Mouse (Mus musculus) bone marrow, adult 2 months (tissue): Measurements from ENCODE around the gene 4933424G06Rik. TPM values are rescaled to one million over a fixed set of nuclear protein-coding genes. Genes with fewer than 3 reads are reported as not detected.

Experiments
- H3K27ac ChIP-seq: fragments of 200-500 bp; 2 replicates; pipeline ENCODE4 v1.5.1; 2012; ENCODE audit warnings: low read depth, mild to moderate bottlenecking, control low read depth, inconsistent platforms, low read length; ENCODE audit not compliant: control insufficient read depth, poor library complexity, insufficient read depth
- H3K4me1 ChIP-seq: fragments of 200-500 bp; 2 replicates; pipeline ENCODE4 v1.6.1; 2011; ENCODE audit warnings: low read length; ENCODE audit not compliant: control insufficient read depth, insufficient read depth
- H3K4me3 ChIP-seq: fragments of 200-500 bp; replicated peaks from 2 replicates; pipeline ENCODE3; 2011; ENCODE audit warnings: mild to moderate bottlenecking, low read depth, low read length, control low read depth; ENCODE audit not compliant: control insufficient read depth
- CTCF ChIP-seq: fragments of 200-500 bp; IDR thresholded peaks from 2 replicates; pipeline ENCODE4 v1.5.1; 2011; ENCODE audit warnings: low read length, control low read depth; ENCODE audit not compliant: control insufficient read depth, insufficient read depth
- POLR2A ChIP-seq: fragments of 200-500 bp; IDR thresholded peaks from 2 replicates; pipeline ENCODE4 v1.6.1; 2011; ENCODE audit warnings: low read depth, mild to moderate bottlenecking, control low read depth, low read length, borderline replicate concordance; ENCODE audit not compliant: control insufficient read depth
- WGBS: fragments of 180-500 bp; shearing (Covaris S2); methylation state at CpG from one replicate; pipeline ENCODE4 v1.1.7; 2018; 5-methylcytosine and 5-hydroxymethylcytosine counted together
- polyA plus RNA-seq: library from polyadenylated mRNA; stranded (reverse); fragments of >200 nt; gene quantifications from 2 replicates; pipeline ENCODE4 v1.2.4, GENCODE M21; 2011; ENCODE audit warnings: low replicate concordance; ENCODE audit not compliant: missing spikeins, insufficient read depth, insufficient read length

Gene 4933424G06Rik
- polyA plus RNA-seq, 1 experiment, result not detected

DNA sequence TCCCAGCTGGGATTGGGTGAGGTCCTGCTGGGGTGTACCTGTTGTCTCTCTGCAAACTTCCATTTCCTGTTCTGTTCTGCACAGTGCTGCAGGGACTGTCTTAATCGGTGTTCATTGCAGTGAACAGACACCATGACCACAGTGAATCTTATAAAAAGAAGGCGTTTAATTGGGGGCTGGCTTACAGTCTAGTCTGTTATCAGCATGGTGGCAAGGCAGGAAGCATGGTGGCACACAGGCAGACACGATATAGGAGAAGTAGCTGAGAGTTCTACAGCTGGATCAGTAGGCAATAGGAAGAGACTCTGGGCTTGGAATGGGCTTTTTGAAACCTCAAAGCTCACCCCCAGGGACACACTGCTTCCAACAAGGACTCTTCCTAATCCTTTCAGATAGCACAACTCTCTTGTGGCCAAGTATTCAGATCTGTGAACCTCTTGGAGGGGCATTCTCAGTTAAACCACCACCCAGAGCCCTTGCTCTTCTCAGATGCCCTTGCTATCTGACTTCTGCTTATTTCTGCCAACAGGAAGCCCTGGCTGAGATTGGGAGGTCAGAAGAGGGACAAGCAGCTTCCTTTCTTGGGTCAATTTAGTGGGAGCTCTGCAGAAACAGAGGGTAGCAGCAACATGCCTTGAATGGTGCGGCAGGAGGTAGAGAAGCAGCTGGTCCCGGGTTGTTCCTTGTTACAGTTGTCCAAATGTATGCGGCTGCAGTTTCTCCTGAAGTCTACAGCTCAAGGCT is 44.2 kb downstream of the 4933424G06Rik start:
- Histone ChIP-seq H3K27ac (no peak overlapping the region), H3K4me3 (no peak overlapping the region), H3K4me1 (no peaks in the 10 kb centered on the region)
- 4% methylated on average over 6 of the region's 6 CpGs for WGBS
- no peak for TF ChIP-seq POLR2A
- no peak for TF ChIP-seq CTCF

DNA sequence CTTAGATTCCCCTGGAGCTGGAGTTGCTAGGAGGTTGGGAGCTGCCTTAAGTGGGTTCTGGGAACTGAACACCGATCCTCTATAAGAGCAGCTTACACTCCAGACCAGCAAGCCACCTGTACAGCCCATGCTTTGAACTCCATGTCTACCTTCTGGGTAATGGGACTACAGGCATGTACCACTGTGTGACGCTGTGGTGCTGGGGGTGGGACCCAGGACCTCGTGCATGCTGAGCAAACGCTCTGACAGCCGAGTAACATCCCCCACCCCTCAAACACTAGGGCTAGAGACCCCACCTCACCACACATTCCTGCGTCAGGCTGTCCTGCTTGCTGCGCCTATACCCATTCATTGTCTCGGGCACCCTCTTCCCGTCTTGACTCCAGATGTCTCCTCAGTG is 48.6 kb downstream of the 4933424G06Rik start:
- 89% methylated on average over 9 of the region's 9 CpGs for WGBS
- H3K27ac ChIP-seq, result no peak overlapping the region
- TF ChIP-seq POLR2A (no peak), CTCF (no peak)
- no peak overlapping the region for H3K4me3 ChIP-seq
- H3K4me1 ChIP-seq, result no peaks in the 10 kb centered on the region

DNA sequence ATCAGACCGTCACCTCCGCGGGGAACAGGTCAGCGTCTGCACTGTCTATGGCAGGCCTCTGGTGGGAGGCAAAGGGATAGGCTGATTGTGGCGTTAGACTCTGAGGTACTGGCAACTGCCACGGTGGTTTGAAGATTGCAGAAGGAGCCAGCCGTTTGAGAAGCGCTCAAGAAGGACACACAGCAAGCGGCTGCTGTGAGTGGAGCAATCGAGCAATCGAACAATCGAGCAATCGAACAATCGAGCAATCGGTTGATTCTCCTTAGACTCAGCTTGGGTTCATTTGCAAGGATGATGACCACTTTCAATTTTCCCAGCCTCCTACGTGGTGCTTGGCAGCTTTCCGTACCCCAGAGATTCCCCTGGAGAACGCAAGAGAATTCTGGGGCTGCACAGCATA is 49.1 kb downstream of the 4933424G06Rik start:
- 79% methylated on average over 18 of the region's 18 CpGs for WGBS
- Histone ChIP-seq H3K4me1 (no peaks in the 10 kb centered on the region), H3K4me3 (no peak overlapping the region), H3K27ac (no peak overlapping the region)
- no peak for TF ChIP-seq POLR2A
- TF ChIP-seq CTCF, result no peak

DNA sequence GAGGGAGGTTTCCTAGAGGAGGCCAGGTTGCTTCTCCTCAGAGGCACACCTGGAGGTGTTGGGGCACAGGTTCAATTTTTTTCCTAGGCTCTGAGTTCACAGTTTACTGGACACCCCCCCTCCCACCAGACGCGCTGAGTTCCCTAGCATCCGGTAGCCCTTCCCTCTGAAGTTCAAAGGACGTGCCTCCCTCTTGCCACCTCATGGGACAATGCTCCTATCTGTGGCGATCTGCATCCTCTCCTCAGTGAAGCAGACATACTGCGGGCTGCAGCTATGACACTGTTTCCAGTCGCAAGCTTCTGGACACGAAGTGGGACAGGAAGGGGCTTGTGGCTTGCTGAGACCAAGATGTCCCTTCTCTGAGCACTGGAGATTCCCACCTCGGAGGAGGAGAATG is 50.5 kb downstream of the 4933424G06Rik start:
- H3K27ac ChIP-seq, result no peak overlapping the region
- no peak overlapping the region for H3K4me3 ChIP-seq
- H3K4me1 ChIP-seq, result no peaks in the 10 kb centered on the region
- TF ChIP-seq POLR2A, result no peak
- 82% methylated on average over 9 of the region's 9 CpGs for WGBS

DNA sequence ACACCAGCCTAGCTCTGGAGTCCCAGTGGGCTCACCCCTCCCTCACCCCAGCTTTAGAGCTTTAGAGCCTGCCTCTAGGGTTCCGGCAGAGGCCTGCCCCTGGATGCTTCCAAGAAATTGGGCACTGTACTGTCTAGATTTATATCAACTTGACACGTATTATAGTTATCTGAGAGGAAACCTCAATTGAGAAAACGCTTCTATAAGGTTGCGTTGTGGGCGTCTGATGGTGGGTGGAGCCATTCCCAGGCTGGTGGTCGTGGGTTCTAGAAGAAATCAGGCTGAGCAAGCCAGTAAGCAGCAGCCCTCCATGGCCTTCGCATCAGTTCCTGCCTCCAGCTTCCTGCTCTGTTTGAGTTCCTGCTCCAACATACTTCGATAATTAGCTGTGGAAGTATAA is 51.1 kb downstream of the 4933424G06Rik start:
- H3K4me3 ChIP-seq, result no peak overlapping the region
- WGBS, result 72% methylated on average over 8 of the region's 8 CpGs
- H3K4me1 ChIP-seq, result no peaks in the 10 kb centered on the region; the same call in 1 of the 2 replicates
- TF ChIP-seq POLR2A, result no peak
- no peak overlapping the region for H3K27ac ChIP-seq

DNA sequence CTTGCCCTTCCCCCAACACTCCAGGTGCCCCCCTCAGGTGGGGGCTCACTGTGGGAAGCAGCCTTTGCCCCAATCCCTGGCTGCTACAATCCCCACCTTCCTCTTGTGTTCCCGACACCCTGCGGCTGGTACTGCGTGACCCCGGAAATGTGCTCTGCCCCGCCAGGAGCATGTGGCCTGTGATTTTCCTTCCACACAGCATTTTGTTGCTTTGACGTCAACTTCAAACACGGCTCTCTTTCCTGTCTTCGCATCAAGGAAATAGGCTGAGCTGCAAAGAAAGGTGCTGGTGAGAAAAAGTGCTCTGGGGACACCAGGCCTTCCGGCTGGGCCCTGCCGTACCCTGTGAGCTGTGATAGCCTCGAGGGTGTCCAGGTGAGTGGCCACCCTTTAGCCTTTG is 51.6 kb downstream of the 4933424G06Rik start, which contains the start of gene Zap70:
Zap70 (plus strand) TSS at position 231 of the 400 bp plus-strand sequence.
- TF ChIP-seq CTCF (no peak), POLR2A (no peak)
- Histone ChIP-seq H3K4me3 (no peak within 1 kb of the TSS), H3K4me1 (no peaks in the 10 kb centered on the region; the same call in 1 of the 2 replicates), H3K27ac (peak within 1 kb of the TSS; percentile 46; the same call in 1 of the 2 replicates)
- WGBS, result 83% methylated on average over 11 of the region's 11 CpGs

DNA sequence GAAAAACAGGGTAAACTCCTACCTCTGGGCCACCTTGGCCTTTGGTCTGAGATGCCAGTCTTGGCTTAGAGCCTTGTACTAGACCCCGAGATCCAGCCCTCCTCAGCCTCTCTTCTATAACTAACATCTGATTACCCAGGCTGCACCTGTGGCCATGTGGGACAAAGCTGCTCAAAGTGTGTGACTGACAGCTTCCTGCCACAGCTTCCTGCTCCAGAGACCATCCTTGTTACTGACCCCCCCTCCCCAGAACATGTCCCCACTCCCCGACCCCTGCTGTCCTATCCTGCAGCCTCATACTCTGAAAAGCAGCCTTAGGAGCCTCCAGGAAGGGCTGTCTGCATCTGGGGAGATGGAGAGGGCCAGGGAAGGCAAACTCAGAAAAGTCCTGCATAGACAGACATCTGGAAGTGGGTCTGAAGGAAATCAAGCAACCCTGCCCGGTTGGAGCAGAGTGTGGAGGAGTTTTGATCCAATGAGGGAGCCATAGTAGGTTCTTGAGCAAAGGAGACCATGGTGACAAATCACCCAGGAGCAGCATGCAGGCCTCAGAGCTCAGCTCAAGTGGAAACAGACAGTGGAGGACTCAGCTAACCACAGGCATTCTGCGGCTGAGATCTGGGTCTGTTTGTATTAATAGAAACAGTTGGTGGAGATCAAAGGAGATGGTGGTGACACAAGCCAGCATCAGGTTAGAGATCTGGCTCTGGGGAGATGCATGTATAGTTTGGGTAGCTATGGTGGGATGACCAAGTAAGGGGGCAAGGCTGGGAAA is 56.7 kb downstream of the 4933424G06Rik start:
- peak overlapping the region; percentile 38 for H3K27ac ChIP-seq
- no peaks in the 10 kb centered on the region; the same call in 1 of the 2 replicates for H3K4me1 ChIP-seq
- no peak overlapping the region for H3K4me3 ChIP-seq
- no peak for TF ChIP-seq POLR2A
- TF ChIP-seq CTCF, result no peak
- 6% methylated on average over 4 of the region's 4 CpGs for WGBS

DNA sequence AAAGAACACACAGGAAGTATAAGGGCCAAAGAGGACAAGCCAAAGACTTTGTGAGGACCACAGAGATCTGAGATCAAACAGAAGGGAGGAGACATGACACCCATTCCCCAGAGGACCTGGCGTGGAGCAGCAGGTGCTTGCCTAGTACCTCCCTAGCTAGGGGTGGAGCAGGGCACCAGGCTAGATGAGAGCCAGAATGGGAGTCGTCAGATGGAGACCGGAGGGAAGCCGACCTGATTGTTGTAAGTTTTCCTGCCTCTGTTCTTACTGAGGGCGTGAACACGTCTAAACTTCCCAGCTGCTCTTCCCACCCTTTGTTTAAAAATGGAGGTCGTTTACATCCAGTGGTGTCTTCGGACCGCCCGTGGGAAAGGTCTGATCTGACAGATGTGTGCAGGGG is 57.4 kb downstream of the 4933424G06Rik start:
- Histone ChIP-seq H3K4me3 (no peak overlapping the region), H3K4me1 (no peaks in the 10 kb centered on the region; the same call in 1 of the 2 replicates), H3K27ac (peak overlapping the region; percentile 29; the same call in 1 of the 2 replicates)
- TF ChIP-seq POLR2A, result no peak
- TF ChIP-seq CTCF, result no peak
- 48% methylated on average over 10 of the region's 10 CpGs for WGBS

DNA sequence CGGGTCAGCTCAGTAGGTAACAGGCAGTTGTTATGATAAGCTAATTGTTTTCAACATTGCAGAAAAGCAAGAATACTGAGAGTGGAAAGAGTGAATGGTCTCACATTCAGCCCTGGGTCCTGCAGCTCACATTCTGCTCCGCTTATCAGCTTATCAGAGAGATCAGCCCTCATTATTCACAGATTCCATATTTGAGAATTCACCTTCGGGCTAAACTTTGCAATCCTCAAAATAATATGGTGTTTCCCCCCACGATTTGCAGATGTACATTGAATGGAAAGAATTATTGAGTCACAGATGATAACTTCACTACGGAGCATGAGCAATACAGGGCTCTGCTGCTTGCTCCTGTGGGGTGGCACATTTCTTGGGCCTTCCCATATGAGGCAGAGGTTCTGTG is 58.8 kb downstream of the 4933424G06Rik start:
- Histone ChIP-seq H3K4me3 (no peak overlapping the region), H3K4me1 (no peaks in the 10 kb centered on the region; the same call in 1 of the 2 replicates), H3K27ac (no peak overlapping the region)
- WGBS, result 83% methylated on average over 5 of the region's 5 CpGs
- TF ChIP-seq POLR2A (no peak), CTCF (no peak)
